Mouse (Mus musculus): ENCODE results near the gene Rpa1.

- no peak for TF ChIP-seq CTCF (IDR thresholded peaks at IDR 0.05; ENCODE audit: borderline replicate concordance, control insufficient read depth, extremely low read depth, insufficient read depth, low read length, poor library complexity)
- no peak for TF ChIP-seq POLR2A (IDR thresholded peaks at IDR 0.05; ENCODE audit: control insufficient read depth, extremely low read depth, insufficient read depth, low read length, poor library complexity)
Observed at GRCm38 (mm10) chr11:75311751-75312150, 36.4 kb downstream of the Rpa1 start.
